Mouse (Mus musculus): ENCODE measurements around the gene Gm49355. TPM values are rescaled to one million over a fixed set of nuclear protein-coding genes. Genes with fewer than 3 reads are reported as not detected.
"Not testable (repeated sequence)": the region's sequence is repeated elsewhere in the genome, so short reads cannot be mapped to it uniquely, and the experiment has no call there.

Gene Gm49355
- polyA plus RNA-seq (2015; fragmentation: Nextera tagmentation; extraction: Ambion mirVana): 0.17 TPM in 2 replicates

DNA sequence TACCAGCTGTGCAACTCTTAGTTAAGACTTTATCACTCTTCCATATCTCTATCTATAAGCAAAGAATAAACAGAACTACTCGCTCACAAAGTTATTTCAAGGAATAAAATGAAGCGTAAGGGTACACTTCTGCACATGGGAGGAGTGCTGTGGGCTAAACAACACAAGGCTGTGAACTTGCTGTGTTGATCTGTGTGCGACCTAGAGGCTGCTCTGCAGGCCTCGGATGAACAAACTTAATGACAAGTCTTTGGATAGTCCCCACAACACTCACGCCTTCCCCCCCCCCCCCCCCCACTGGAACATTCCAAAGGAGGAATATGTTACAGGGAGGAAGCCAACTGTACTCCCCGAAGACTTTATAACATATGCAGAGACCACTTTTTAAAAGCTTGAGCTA is at the start of gene Gm49355:
Gene Gm49355, plus strand, starts transcription at position 336 of the 400 bp plus-strand sequence.
- H3K9me3 ChIP-seq (replicated peaks; ENCODE audit: control insufficient read depth, low read length): no peaks in the 10 kb centered on the region; the same call in 1 of the 2 replicates
- 67% methylated on average over 6 of the region's 6 CpGs for WGBS
- H3K27me3 ChIP-seq (ENCODE audit: control insufficient read depth, insufficient read depth, low read length): no peaks in the 10 kb centered on the region; the same call in 1 of the 2 replicates
- peak within 1 kb of the TSS; percentile 97 for H3K9ac ChIP-seq (ENCODE audit: low read length)
- H3K4me3 ChIP-seq (ENCODE audit: low read length): peak within 1 kb of the TSS; percentile 96
- H3K4me2 ChIP-seq (ENCODE audit: low read depth, low read length): peak within 1 kb of the TSS; percentile 86
- H3K4me1 ChIP-seq (ENCODE audit: control insufficient read depth, insufficient read depth, low read length): no peaks in the 10 kb centered on the region
- H3K27ac ChIP-seq (ENCODE audit: low read length): peak within 1 kb of the TSS; percentile 98
- no peaks in the 10 kb centered on the region for H3K36me3 ChIP-seq (ENCODE audit: control insufficient read depth, insufficient read depth)
- no peak for ATAC-seq (replicated peaks; ENCODE audit: extremely low read depth, insufficient read depth, low FRiP score)

DNA sequence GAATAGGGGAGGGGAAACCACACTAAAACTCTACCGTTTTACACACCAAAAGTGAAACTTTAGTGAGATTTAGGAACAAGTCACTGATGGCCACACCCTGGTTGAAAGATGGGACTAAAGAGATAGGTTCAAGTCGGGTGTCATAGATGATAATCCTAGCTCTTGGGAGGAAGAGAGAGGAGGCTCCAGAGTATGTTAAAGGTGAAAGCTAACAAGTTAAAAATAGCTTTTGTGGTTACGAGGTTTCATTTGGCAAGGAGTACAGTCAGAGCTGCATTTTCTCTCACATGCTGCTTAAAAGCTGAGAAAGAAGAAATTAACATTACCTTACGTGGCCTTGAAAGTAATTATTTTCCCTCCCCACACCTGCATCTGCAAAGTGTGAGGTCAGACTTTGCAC is 40.0 kb upstream of the Gm49355 start:
- no peak for ATAC-seq (replicated peaks; ENCODE audit: extremely low read depth, insufficient read depth, low FRiP score)
- H3K27me3 ChIP-seq (ENCODE audit: control insufficient read depth, insufficient read depth, low read length): no peaks in the 10 kb centered on the region
- 47% methylated on average over 4 of the region's 4 CpGs for WGBS
- H3K4me2 ChIP-seq (ENCODE audit: low read depth, low read length): no peak overlapping the region
- H3K27ac ChIP-seq (ENCODE audit: low read length): no peak overlapping the region; the same call in 1 of the 2 replicates
- H3K9ac ChIP-seq (ENCODE audit: low read length): no peak overlapping the region
- no peaks in the 10 kb centered on the region for H3K36me3 ChIP-seq (ENCODE audit: control insufficient read depth, insufficient read depth)
- peaks cover 4% of the 10 kb centered on the region for H3K4me1 ChIP-seq (ENCODE audit: control insufficient read depth, insufficient read depth, low read length)
- H3K9me3 ChIP-seq (replicated peaks; ENCODE audit: control insufficient read depth, low read length): no peaks in the 10 kb centered on the region
- no peak overlapping the region for H3K4me3 ChIP-seq (ENCODE audit: low read length)

DNA sequence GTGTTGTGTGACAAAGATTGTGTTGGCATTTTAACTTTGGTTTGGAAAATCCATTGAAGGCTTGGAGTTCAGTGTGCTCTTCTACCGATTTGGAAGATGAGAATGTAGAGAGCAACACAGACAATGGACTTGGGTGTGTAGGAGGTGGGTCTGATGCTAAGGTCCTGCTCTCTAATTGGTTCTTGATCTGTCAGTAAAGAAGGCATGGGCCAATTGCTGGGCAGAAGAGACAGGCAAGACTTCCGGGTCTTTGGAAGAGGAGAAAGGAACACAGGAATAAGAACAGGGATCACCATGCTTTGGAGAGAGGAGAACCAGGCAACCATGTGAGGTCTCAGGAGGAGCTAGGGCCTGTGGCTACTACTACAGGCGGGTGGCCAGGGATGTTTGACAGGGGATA is 7.7 kb upstream of the Gm49355 start:
- Histone ChIP-seq H3K36me3 (ENCODE audit: control insufficient read depth, insufficient read depth) (no peaks in the 10 kb centered on the region), H3K4me3 (ENCODE audit: low read length) (no peak overlapping the region), H3K27ac (ENCODE audit: low read length) (no peak overlapping the region), H3K27me3 (ENCODE audit: control insufficient read depth, insufficient read depth, low read length) (no peaks in the 10 kb centered on the region; the same call in 1 of the 2 replicates), H3K4me2 (ENCODE audit: low read depth, low read length) (no peak overlapping the region), H3K9ac (ENCODE audit: low read length) (no peak overlapping the region), H3K4me1 (ENCODE audit: control insufficient read depth, insufficient read depth, low read length) (no peaks in the 10 kb centered on the region), H3K9me3 (replicated peaks; ENCODE audit: control insufficient read depth, low read length) (no peaks in the 10 kb centered on the region)
- no peak for ATAC-seq (replicated peaks; ENCODE audit: extremely low read depth, insufficient read depth, low FRiP score)
- 60% methylated on average over 3 of the region's 3 CpGs for WGBS

DNA sequence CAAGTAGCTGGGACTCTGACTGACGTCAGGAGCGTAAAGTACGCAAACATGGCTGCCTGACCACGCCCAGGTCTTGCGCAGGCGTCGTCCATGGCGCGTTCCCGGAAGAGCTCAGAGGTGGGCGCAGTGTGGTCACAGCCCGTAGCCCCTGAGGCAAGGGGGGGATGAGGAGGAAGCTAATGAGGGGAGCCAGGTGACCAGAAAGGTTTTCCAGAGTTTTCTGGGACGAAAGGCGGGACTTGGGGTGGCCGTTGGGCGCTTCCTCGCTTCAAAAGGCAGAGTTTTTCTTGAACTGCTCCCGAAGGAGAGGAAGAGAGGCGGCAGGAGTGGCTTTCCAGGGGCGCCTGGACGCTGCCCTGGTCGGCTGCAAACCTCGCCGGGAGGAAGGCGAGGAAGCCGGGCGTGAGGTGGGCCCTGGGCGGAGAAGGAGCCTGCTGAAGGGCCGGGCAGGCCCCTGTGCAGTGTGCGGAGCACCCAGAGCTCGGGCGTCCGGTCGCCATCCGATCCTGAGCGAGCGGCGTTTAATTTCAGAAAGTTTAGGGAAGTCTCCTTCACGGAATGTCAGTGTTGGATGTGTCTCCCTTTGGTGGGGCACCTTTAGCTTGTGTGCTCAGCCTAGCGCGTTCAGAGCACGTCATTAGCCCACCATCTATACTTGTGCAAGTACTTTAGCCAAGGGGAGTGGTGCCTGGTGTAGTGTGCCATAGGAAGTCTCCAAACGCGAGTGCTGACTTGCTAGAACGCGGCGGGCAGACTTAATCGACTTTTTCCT is 551 bp downstream of the Gm49355 start, which contains the start of gene 3830406C13Rik:
Gene 3830406C13Rik, plus strand, starts transcription at position 33 of the 772 bp plus-strand sequence.
- no peaks in the 10 kb centered on the region for H3K4me1 ChIP-seq (ENCODE audit: control insufficient read depth, insufficient read depth, low read length)
- no peaks in the 10 kb centered on the region for H3K27me3 ChIP-seq (ENCODE audit: control insufficient read depth, insufficient read depth, low read length)
- ATAC-seq (replicated peaks; ENCODE audit: extremely low read depth, insufficient read depth, low FRiP score): peak; percentile 98
- under 1% methylated on average over 48 of the region's 48 CpGs for WGBS
- H3K4me3 ChIP-seq (ENCODE audit: low read length): peak within 1 kb of the TSS; percentile 96
- H3K9ac ChIP-seq (ENCODE audit: low read length): peak within 1 kb of the TSS; percentile 97
- peak within 1 kb of the TSS; percentile 86 for H3K4me2 ChIP-seq (ENCODE audit: low read depth, low read length)
- H3K9me3 ChIP-seq (replicated peaks; ENCODE audit: control insufficient read depth, low read length): no peaks in the 10 kb centered on the region; the same call in 1 of the 2 replicates
- H3K36me3 ChIP-seq (ENCODE audit: control insufficient read depth, insufficient read depth): no peaks in the 10 kb centered on the region
- H3K27ac ChIP-seq (ENCODE audit: low read length): peak within 1 kb of the TSS; percentile 98

DNA sequence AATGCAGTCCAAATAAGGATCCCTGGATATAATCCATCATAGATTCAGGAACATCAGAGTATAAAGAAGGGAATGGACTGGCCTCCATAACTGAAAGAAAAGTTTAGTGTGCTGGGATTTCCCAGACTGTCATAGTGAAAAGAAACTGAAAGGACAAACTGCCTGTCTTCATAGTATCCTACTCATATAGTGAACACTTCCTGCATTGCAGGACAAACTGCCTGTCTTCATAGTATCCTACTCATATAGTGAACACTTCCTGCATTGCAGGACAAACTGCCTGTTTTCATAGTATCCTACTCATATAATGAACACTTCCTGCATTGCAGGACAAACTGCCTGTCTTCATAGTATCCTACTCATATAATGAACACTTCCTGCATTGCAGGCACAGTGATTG is 6.0 kb downstream of the Gm49355 start:
- H3K36me3 ChIP-seq (ENCODE audit: control insufficient read depth, insufficient read depth); H3K27ac ChIP-seq (ENCODE audit: low read length); ATAC-seq (replicated peaks; ENCODE audit: extremely low read depth, insufficient read depth, low FRiP score); H3K9ac ChIP-seq (ENCODE audit: low read length); H3K4me2 ChIP-seq (ENCODE audit: low read depth, low read length); H3K9me3 ChIP-seq (replicated peaks; ENCODE audit: control insufficient read depth, low read length); H3K4me3 ChIP-seq (ENCODE audit: low read length); H3K27me3 ChIP-seq (ENCODE audit: control insufficient read depth, insufficient read depth, low read length); H3K4me1 ChIP-seq (ENCODE audit: control insufficient read depth, insufficient read depth, low read length): not testable (repeated sequence)

DNA sequence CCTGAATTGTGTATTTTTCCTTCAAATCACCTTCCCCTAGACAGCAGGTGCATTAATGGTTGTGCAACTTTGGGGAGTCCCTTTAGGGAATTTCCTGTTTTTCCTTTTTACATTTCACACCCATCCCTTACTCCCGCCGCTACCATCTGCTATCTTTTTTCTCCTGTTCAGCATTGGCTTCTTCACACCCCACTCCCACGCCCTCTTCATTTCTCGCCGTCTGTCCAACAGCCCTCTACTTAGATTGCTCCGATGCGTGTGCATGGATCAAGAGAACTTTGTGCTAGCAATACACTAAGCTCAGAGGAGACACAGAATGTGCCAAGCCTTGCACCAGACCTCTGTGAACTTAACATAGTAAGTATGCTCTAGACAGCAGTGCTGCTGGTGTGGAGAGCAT is 12.6 kb downstream of the Gm49355 start:
- Histone ChIP-seq H3K4me2 (ENCODE audit: low read depth, low read length) (no peak overlapping the region), H3K27me3 (ENCODE audit: control insufficient read depth, insufficient read depth, low read length) (no peaks in the 10 kb centered on the region), H3K4me3 (ENCODE audit: low read length) (no peak overlapping the region), H3K4me1 (ENCODE audit: control insufficient read depth, insufficient read depth, low read length) (no peaks in the 10 kb centered on the region), H3K36me3 (ENCODE audit: control insufficient read depth, insufficient read depth) (no peaks in the 10 kb centered on the region; the same call in 1 of the 2 replicates), H3K27ac (ENCODE audit: low read length) (no peak overlapping the region), H3K9me3 (replicated peaks; ENCODE audit: control insufficient read depth, low read length) (no peaks in the 10 kb centered on the region), H3K9ac (ENCODE audit: low read length) (no peak overlapping the region)
- 83% methylated on average over 7 of the region's 7 CpGs for WGBS
- ATAC-seq (replicated peaks; ENCODE audit: extremely low read depth, insufficient read depth, low FRiP score): no peak

DNA sequence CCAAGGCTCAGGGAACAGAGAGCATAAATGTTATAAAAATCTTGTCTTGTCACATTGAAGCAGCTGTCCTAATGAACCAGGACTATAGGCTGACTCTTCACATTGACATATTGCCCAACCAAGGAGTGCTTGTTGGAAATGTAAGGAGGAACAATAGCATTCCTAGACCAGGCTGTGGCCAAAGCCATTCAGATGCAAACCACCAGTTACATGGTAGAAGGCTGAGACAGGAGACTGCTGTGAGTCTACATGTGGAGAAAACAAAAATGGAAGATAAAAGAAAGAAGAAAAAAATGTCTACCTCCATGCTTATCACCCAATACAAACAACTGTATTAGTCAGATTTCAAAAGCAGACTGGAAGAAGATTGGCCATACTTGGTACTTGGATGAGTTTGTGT is 15.4 kb downstream of the Gm49355 start:
- no peak for ATAC-seq (replicated peaks; ENCODE audit: extremely low read depth, insufficient read depth, low FRiP score)
- H3K27ac ChIP-seq (ENCODE audit: low read length): no peak overlapping the region
- H3K4me1 ChIP-seq (ENCODE audit: control insufficient read depth, insufficient read depth, low read length): no peaks in the 10 kb centered on the region

DNA sequence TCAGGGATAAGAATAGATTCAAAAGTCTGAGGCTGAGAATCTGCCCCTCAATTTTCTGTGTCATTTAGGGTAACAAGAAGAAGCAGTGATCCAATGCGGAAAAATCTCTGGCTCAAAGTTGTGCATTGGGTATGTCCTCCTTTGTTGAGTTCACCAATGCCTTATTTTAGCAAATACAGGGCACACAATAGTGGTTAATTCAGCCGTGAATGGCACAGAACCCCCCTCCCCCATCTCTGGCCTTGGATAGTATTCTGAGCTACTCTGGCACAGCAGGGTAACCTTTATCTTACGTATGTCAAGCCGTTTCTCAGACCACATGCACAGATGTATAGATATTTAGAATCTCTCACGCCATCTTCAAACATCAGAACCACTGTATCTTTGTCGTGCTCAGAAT is 15.9 kb downstream of the Gm49355 start:
- Histone ChIP-seq H3K4me1 (ENCODE audit: control insufficient read depth, insufficient read depth, low read length) (no peaks in the 10 kb centered on the region), H3K27me3 (ENCODE audit: control insufficient read depth, insufficient read depth, low read length) (no peaks in the 10 kb centered on the region), H3K36me3 (ENCODE audit: control insufficient read depth, insufficient read depth) (no peaks in the 10 kb centered on the region; the same call in 1 of the 2 replicates), H3K4me2 (ENCODE audit: low read depth, low read length) (no peak overlapping the region), H3K4me3 (ENCODE audit: low read length) (no peak overlapping the region), H3K9ac (ENCODE audit: low read length) (no peak overlapping the region), H3K9me3 (replicated peaks; ENCODE audit: control insufficient read depth, low read length) (no peaks in the 10 kb centered on the region), H3K27ac (ENCODE audit: low read length) (no peak overlapping the region)
- 79% methylated on average over 6 of the region's 6 CpGs for WGBS
- ATAC-seq (replicated peaks; ENCODE audit: extremely low read depth, insufficient read depth, low FRiP score): no peak

More for the DNA sequence above, 15.4 kb downstream of the Gm49355 start:
- no peak overlapping the region for H3K4me2 ChIP-seq (ENCODE audit: low read depth, low read length)
- H3K9ac ChIP-seq (ENCODE audit: low read length): no peak overlapping the region
- no peaks in the 10 kb centered on the region for H3K9me3 ChIP-seq (replicated peaks; ENCODE audit: control insufficient read depth, low read length)
- H3K36me3 ChIP-seq (ENCODE audit: control insufficient read depth, insufficient read depth): no peaks in the 10 kb centered on the region; the same call in 1 of the 2 replicates
- no peaks in the 10 kb centered on the region for H3K27me3 ChIP-seq (ENCODE audit: control insufficient read depth, insufficient read depth, low read length)
- no peak overlapping the region for H3K4me3 ChIP-seq (ENCODE audit: low read length)

DNA sequence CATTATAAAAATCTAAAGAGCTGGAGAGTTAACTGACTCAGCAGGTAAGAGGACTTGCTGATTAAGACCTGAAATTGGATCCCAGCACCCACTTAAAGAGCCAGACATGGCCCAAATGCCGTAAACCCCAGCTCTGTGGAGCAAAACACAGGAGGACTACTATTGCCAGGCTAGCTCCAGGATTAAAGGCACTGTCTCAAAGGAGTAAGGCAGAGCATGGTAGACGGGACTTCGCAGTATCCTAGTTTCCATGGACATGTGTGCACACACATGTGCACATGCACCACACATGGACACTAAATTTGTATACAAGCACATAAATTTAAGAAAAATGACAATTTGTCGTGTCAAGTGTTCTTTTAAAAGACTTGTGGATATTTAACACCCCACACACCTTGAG is 16.5 kb downstream of the Gm49355 start:
- Histone ChIP-seq H3K36me3 (ENCODE audit: control insufficient read depth, insufficient read depth) (no peaks in the 10 kb centered on the region; the same call in 1 of the 2 replicates), H3K27me3 (ENCODE audit: control insufficient read depth, insufficient read depth, low read length) (no peaks in the 10 kb centered on the region), H3K4me1 (ENCODE audit: control insufficient read depth, insufficient read depth, low read length) (no peaks in the 10 kb centered on the region), H3K9ac (ENCODE audit: low read length) (no peak overlapping the region), H3K27ac (ENCODE audit: low read length) (no peak overlapping the region), H3K9me3 (replicated peaks; ENCODE audit: control insufficient read depth, low read length) (no peaks in the 10 kb centered on the region), H3K4me2 (ENCODE audit: low read depth, low read length) (no peak overlapping the region), H3K4me3 (ENCODE audit: low read length) (no peak overlapping the region)
- no peak for ATAC-seq (replicated peaks; ENCODE audit: extremely low read depth, insufficient read depth, low FRiP score)
- WGBS: 70% methylated on average over 4 of the region's 4 CpGs
